Mouse (Mus musculus): ENCODE measurements around the gene Bpi. TPM values are rescaled to one million over a fixed set of nuclear protein-coding genes. Genes with fewer than 3 reads are reported as not detected.

The Bpi gene
- not detected for polyA plus RNA-seq (2014; fragmentation: Illumina TruSeq; extraction: RNeasy Lipid Tissue Mini Kit (QIAGEN cat#74804); ENCODE audit: insufficient read depth, low read depth, low replicate concordance)

GRCm38 (mm10) chr2:158258005-158258418 is at the start of gene Bpi:
Bpi (plus strand) TSS chr2:158258094.

GRCm38 (mm10) chr2:158228670-158229502 is 29.0 kb upstream of the Bpi start, which contains the start of gene D630003M21Rik:
D630003M21Rik (minus strand) TSS chr2:158229222.

GRCm38 (mm10) chr2:158305948-158306695 is 48.2 kb downstream of the Bpi start, which contains the start of gene Lbp:
Lbp (plus strand) TSS chr2:158306493.

Other genes with a start within 250 kb of the Bpi start
- 5.4 TPM for gene Tti1, start 229.7 kb upstream of the Bpi start, polyA plus RNA-seq (2014; fragmentation: Illumina TruSeq; extraction: RNeasy Lipid Tissue Mini Kit (QIAGEN cat#74804); ENCODE audit: insufficient read depth, low read depth, low replicate concordance)
- 10.4 TPM for gene Rprd1b, start 229.6 kb upstream of the Bpi start, polyA plus RNA-seq (2014; fragmentation: Illumina TruSeq; extraction: RNeasy Lipid Tissue Mini Kit (QIAGEN cat#74804); ENCODE audit: insufficient read depth, low read depth, low replicate concordance)
- gene Tgm2, start 111.7 kb upstream of the Bpi start, polyA plus RNA-seq (2014; fragmentation: Illumina TruSeq; extraction: RNeasy Lipid Tissue Mini Kit (QIAGEN cat#74804); ENCODE audit: insufficient read depth, low read depth, low replicate concordance): 158 TPM
- 0.50 TPM for gene D630003M21Rik, start 28.9 kb upstream of the Bpi start, polyA plus RNA-seq (2014; fragmentation: Illumina TruSeq; extraction: RNeasy Lipid Tissue Mini Kit (QIAGEN cat#74804); ENCODE audit: insufficient read depth, low read depth, low replicate concordance)
- gene Lbp, start 48.4 kb downstream of the Bpi start, polyA plus RNA-seq (2014; fragmentation: Illumina TruSeq; extraction: RNeasy Lipid Tissue Mini Kit (QIAGEN cat#74804); ENCODE audit: insufficient read depth, low read depth, low replicate concordance): 26.8 TPM
- gene Snhg11, start 117.5 kb downstream of the Bpi start, polyA plus RNA-seq (2014; fragmentation: Illumina TruSeq; extraction: RNeasy Lipid Tissue Mini Kit (QIAGEN cat#74804); ENCODE audit: insufficient read depth, low read depth, low replicate concordance): 2.4 TPM
- gene Ralgapb, start 151.8 kb downstream of the Bpi start, polyA plus RNA-seq (2014; fragmentation: Illumina TruSeq; extraction: RNeasy Lipid Tissue Mini Kit (QIAGEN cat#74804); ENCODE audit: insufficient read depth, low read depth, low replicate concordance): 9.8 TPM
- 25.6 TPM for gene Adig, start 244.5 kb downstream of the Bpi start, polyA plus RNA-seq (2014; fragmentation: Illumina TruSeq; extraction: RNeasy Lipid Tissue Mini Kit (QIAGEN cat#74804); ENCODE audit: insufficient read depth, low read depth, low replicate concordance)